Mouse (Mus musculus) heart, adult 2 months (tissue): ENCODE data around the gene Ddx18.

Experiments used
- CTCF ChIP-seq: fragments of 200-600 bp; IDR thresholded peaks from 2 replicates; pipeline ENCODE4 v1.8.1; 2022; ENCODE audit warnings: antibody characterized with exemption, mild to moderate bottlenecking, moderate library complexity
- POLR2A ChIP-seq: fragments of 200-500 bp; IDR thresholded peaks from 2 replicates; pipeline ENCODE4 v1.6.1; 2011; ENCODE audit warnings: mild to moderate bottlenecking, low read depth, low read length, control low read depth; ENCODE audit not compliant: insufficient read depth

DNA sequence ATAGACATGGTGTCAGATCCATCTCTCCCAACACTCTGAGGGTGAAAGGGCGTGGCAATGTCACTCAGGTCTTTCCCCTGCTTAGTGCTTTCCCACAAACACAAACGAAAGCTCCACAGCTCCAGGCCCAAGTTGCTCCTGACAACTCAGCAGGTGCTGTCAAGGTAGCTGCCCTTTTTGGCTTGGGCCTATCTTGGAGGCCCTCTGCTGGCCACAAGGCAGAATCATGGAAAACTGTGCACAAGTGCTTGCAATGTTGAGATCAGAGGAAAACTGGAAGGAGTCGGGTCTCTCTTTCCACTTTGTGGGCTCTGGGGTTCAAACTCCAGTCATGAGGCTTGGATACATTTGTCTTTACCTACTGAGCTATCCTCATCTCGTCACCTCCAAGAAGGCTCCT, 18.3 kb downstream of the Ddx18 start:
- TF ChIP-seq CTCF (peak; percentile 31), POLR2A (no peak)
